ENCODE assay signal across 9 mouse cellular contexts in genomic region chr11:75572301-75572791, GRCm38 (mm10). TPM values are rescaled to one million over a fixed set of nuclear protein-coding genes. Genes with fewer than 3 reads are reported as not detected.
DNase-seq lines count a peak whose midpoint lies in the region; ATAC-seq and TF ChIP-seq lines count a peak whose summit lies in the region.
"Had no signal": no experiment of that assay in that cellular context is flagged by ENCODE, and none has a peak within 500 bp of the region (broad histone marks: within the 10 kb centered on the region; RNA-seq: fewer than 3 reads in every experiment).

No protein-coding gene starts in this region.

- no peak for TF ChIP-seq EP300 in heart, adult 2 months (IDR thresholded peaks at IDR 0.05; ENCODE audit: insufficient read depth, low read depth, low read length)

- H3K79me2 ChIP-seq in heart, adult 2 months (replicated peaks; ENCODE audit: control insufficient read depth, insufficient read depth, low read length), result no peaks in the 10 kb centered on the region

- DNase-seq in heart, adult 2 months, result peak; percentile 33 to 45
- DNase-seq in heart, postnatal 10 days, result no peak
- no peak for DNase-seq in c-Kit-positive CD71-positive TER-119-positive erythroid progenitor cells, embryonic 14.5 days (ENCODE audit: low spot score)
- no peak for DNase-seq in urinary bladder, adult 18-20 months (ENCODE audit: low spot score in 2 of 2)

- H3K27ac ChIP-seq in heart, adult 2 months, result peak overlapping the region; percentile 33
- peak overlapping the region; percentile 87 for H3K27ac ChIP-seq in bone marrow, adult 2 months (ENCODE audit: control insufficient read depth, insufficient read depth, low read depth, low read length, poor library complexity)
- H3K27ac ChIP-seq in forebrain, embryonic 16.5 days (ENCODE audit: low read length), result no peak overlapping the region
- H3K27ac ChIP-seq in liver, embryonic 16.5 days (ENCODE audit: low read length), result peak overlapping the region; percentile 38; the same call in 1 of the 2 replicates
- H3K27ac ChIP-seq in stomach, embryonic 16.5 days (ENCODE audit: low read length), result peak overlapping the region; percentile 27; the same call in 1 of the 2 replicates

- H3K9me3 ChIP-seq in forebrain, embryonic 16.5 days (ENCODE audit: control insufficient read depth, low read length), result no peaks in the 10 kb centered on the region
- no peaks in the 10 kb centered on the region for H3K9me3 ChIP-seq in liver, embryonic 16.5 days (replicated peaks; ENCODE audit: control insufficient read depth, low read length)
- no peaks in the 10 kb centered on the region for H3K9me3 ChIP-seq in stomach, embryonic 16.5 days (replicated peaks; ENCODE audit: control insufficient read depth, low read length)

- peaks cover 9% of the 10 kb centered on the region for H3K4me1 ChIP-seq in heart, adult 2 months (ENCODE audit: control insufficient read depth, insufficient read depth, low read length)
- H3K4me1 ChIP-seq in bone marrow, adult 2 months (ENCODE audit: control insufficient read depth, insufficient read depth, low read length), result peaks cover 12% of the 10 kb centered on the region
- peaks cover 14% of the 10 kb centered on the region for H3K4me1 ChIP-seq in forebrain, embryonic 16.5 days (replicated peaks; ENCODE audit: control insufficient read depth, insufficient read depth, low read length)
- H3K4me1 ChIP-seq in liver, embryonic 16.5 days (ENCODE audit: control insufficient read depth, low read depth, low read length), result peaks cover 15% of the 10 kb centered on the region
- H3K4me1 ChIP-seq in stomach, embryonic 16.5 days (ENCODE audit: control insufficient read depth, insufficient read depth, low read length), result peaks cover 16% of the 10 kb centered on the region

- no peak overlapping the region for H3K4me3 ChIP-seq in heart, adult 2 months
- no peak overlapping the region for H3K4me3 ChIP-seq in bone marrow, adult 2 months (replicated peaks; ENCODE audit: control insufficient read depth, low read depth, low read length)
- no peak overlapping the region for H3K4me3 ChIP-seq in forebrain, embryonic 16.5 days (replicated peaks; ENCODE audit: low read length)
- no peak overlapping the region for H3K4me3 ChIP-seq in liver, embryonic 16.5 days (ENCODE audit: low read depth, low read length)
- no peak overlapping the region for H3K4me3 ChIP-seq in stomach, embryonic 16.5 days (replicated peaks; ENCODE audit: low read length)
- H3K4me3 ChIP-seq: erythroblast, embryonic 14.5 days had no signal

- no peaks in the 10 kb centered on the region for H3K36me3 ChIP-seq in heart, adult 2 months (ENCODE audit: control insufficient read depth, insufficient read depth, low read length)
- H3K36me3 ChIP-seq in forebrain, embryonic 16.5 days (ENCODE audit: control insufficient read depth, insufficient read depth), result peaks cover 13% of the 10 kb centered on the region
- H3K36me3 ChIP-seq in liver, embryonic 16.5 days (ENCODE audit: control insufficient read depth, insufficient read depth), result no peaks in the 10 kb centered on the region; the same call in 1 of the 2 replicates
- no peaks in the 10 kb centered on the region for H3K36me3 ChIP-seq in stomach, embryonic 16.5 days (ENCODE audit: control insufficient read depth, insufficient read depth, low read length)

- no peaks in the 10 kb centered on the region for H3K27me3 ChIP-seq in heart, adult 2 months (ENCODE audit: control insufficient read depth, insufficient read depth, low read length)
- H3K27me3 ChIP-seq in forebrain, embryonic 16.5 days (replicated peaks; ENCODE audit: control insufficient read depth, insufficient read depth, low read length), result no peaks in the 10 kb centered on the region
- no peaks in the 10 kb centered on the region for H3K27me3 ChIP-seq in liver, embryonic 16.5 days (ENCODE audit: control insufficient read depth, insufficient read depth, low read depth, low read length)
- no peaks in the 10 kb centered on the region for H3K27me3 ChIP-seq in stomach, embryonic 16.5 days (ENCODE audit: control insufficient read depth, insufficient read depth, low read length)

- TF ChIP-seq POLR2A in heart, adult 2 months (IDR thresholded peaks at IDR 0.05; ENCODE audit: insufficient read depth, low read depth, low read length), result no peak
- no peak for TF ChIP-seq POLR2A in bone marrow, adult 2 months (IDR thresholded peaks at IDR 0.05; ENCODE audit: borderline replicate concordance, control insufficient read depth, low read depth, low read length)

- H3K9ac ChIP-seq in heart, adult 2 months (ENCODE audit: low read depth, low read length), result no peak overlapping the region
- H3K9ac ChIP-seq in forebrain, embryonic 16.5 days (replicated peaks; ENCODE audit: low read depth, low read length), result peak overlapping the region; percentile 45; the same call in 1 of the 2 replicates
- H3K9ac ChIP-seq in liver, embryonic 16.5 days (ENCODE audit: low read depth, low read length), result no peak overlapping the region; the same call in 1 of the 2 replicates
- peak overlapping the region; percentile 44 for H3K9ac ChIP-seq in stomach, embryonic 16.5 days (ENCODE audit: low read length)

- no peak for TF ChIP-seq CTCF in heart, adult 2 months (IDR thresholded peaks at IDR 0.05)
- no peak for TF ChIP-seq CTCF in bone marrow, adult 2 months (IDR thresholded peaks at IDR 0.05; ENCODE audit: control insufficient read depth, insufficient read depth, low read length)

- WGBS in heart, adult 2 months, result 60% methylated on average over 10 of the region's 10 CpGs
- WGBS in bone marrow, adult 2 months, result 13% methylated on average over 10 of the region's 10 CpGs
- WGBS in forebrain, embryonic 16.5 days, result 12% methylated on average over 10 of the region's 10 CpGs
- WGBS in liver, embryonic 16.5 days (ENCODE audit: insufficient replicate concordance), result 17% methylated on average over 10 of the region's 10 CpGs
- WGBS in stomach, embryonic 16.5 days, result 18% methylated on average over 10 of the region's 10 CpGs

- ATAC-seq in forebrain, embryonic 16.5 days, result no peak
- ATAC-seq in liver, embryonic 16.5 days (ENCODE audit: low read depth), result no peak
- no peak for ATAC-seq in stomach, embryonic 16.5 days (ENCODE audit: insufficient read depth, low FRiP score)

- no peak overlapping the region for H3K4me2 ChIP-seq in forebrain, embryonic 16.5 days (ENCODE audit: low read length)
- H3K4me2 ChIP-seq in liver, embryonic 16.5 days (ENCODE audit: low read depth, low read length), result no peak overlapping the region
- H3K4me2 ChIP-seq in stomach, embryonic 16.5 days (ENCODE audit: low read depth, low read length), result peak overlapping the region; percentile 23

- intact Hi-C loops in heart, adult 2 months (cut with DNase I), result loop anchor here (5.0 kb wide), 3 partner anchors 110 to 390 kb away; partner anchors contain the start of gene Tlcd2
- intact Hi-C loops in heart, postnatal 10 days (cut with DNase I), result loop anchor here (2.0 kb wide), 1 partner anchor 20 kb away; no protein-coding TSS in a partner anchor

RNA-seq across cellular contexts. Expression of gene Pitpna, which starts 15.6 kb away (rescaled TPM):
- 10 to 100 TPM; 96.6 to 99.1 TPM for total RNA-seq in heart, adult 2 months (2021)
- polyA plus RNA-seq in heart, adult 2 months (2012; rRNA removed), result 57.2 and 95.9 TPM in 2 replicates
- total RNA-seq in heart, postnatal 10 days (2021), result 100 to 1,000 TPM; 146 to 150 TPM
- polyA plus RNA-seq in bone marrow, adult 2 months (2011; ENCODE audit: insufficient read depth, insufficient read length, low replicate concordance, missing spikeins), result 76.6 and 102 TPM in 2 replicates
- polyA plus RNA-seq in forebrain, embryonic 16.5 days (2015; fragmentation: Nextera tagmentation; extraction: Ambion mirVana), result 86.1 and 90.2 TPM in 2 replicates
- 23.8 and 25.4 TPM in 2 replicates for polyA plus RNA-seq in liver, embryonic 16.5 days (2015; fragmentation: Nextera tagmentation; extraction: Ambion mirVana)
- polyA plus RNA-seq in stomach, embryonic 16.5 days (2015; fragmentation: Nextera tagmentation; extraction: Ambion mirVana), result 59.1 and 63.1 TPM in 2 replicates

RNA-seq across cellular contexts. Expression of gene Slc43a2, which starts 40.9 kb away (rescaled TPM):
- total RNA-seq in heart, adult 2 months (2021), result 10 to 100 TPM; 13.7 to 14.6 TPM
- polyA plus RNA-seq in heart, adult 2 months (2012; rRNA removed), result 13.1 and 13.6 TPM in 2 replicates
- total RNA-seq in heart, postnatal 10 days (2021), result 10 to 100 TPM; 14.2 to 17.3 TPM
- polyA plus RNA-seq in bone marrow, adult 2 months (2011; ENCODE audit: insufficient read depth, insufficient read length, low replicate concordance, missing spikeins), result 16.6 and 20.4 TPM in 2 replicates
- polyA plus RNA-seq in forebrain, embryonic 16.5 days (2015; fragmentation: Nextera tagmentation; extraction: Ambion mirVana), result 12.5 and 16.4 TPM in 2 replicates
- polyA plus RNA-seq in liver, embryonic 16.5 days (2015; fragmentation: Nextera tagmentation; extraction: Ambion mirVana), result 4.4 and 4.5 TPM in 2 replicates
- polyA plus RNA-seq in stomach, embryonic 16.5 days (2015; fragmentation: Nextera tagmentation; extraction: Ambion mirVana), result 4.1 and 5.0 TPM in 2 replicates

RNA-seq across cellular contexts. Expression of gene Inpp5k, which starts 58.4 kb away (rescaled TPM):
- 10 to 100 TPM; 24.5 to 30.2 TPM for total RNA-seq in heart, adult 2 months (2021)
- 42.8 and 59.8 TPM in 2 replicates for polyA plus RNA-seq in heart, adult 2 months (2012; rRNA removed)
- total RNA-seq in heart, postnatal 10 days (2021), result 10 to 100 TPM; 35.4 to 37.3 TPM
- polyA plus RNA-seq in bone marrow, adult 2 months (2011; ENCODE audit: insufficient read depth, insufficient read length, low replicate concordance, missing spikeins), result 34.2 and 58.2 TPM in 2 replicates
- 54.4 and 59.3 TPM in 2 replicates for polyA plus RNA-seq in forebrain, embryonic 16.5 days (2015; fragmentation: Nextera tagmentation; extraction: Ambion mirVana)
- 15.8 and 17.9 TPM in 2 replicates for polyA plus RNA-seq in liver, embryonic 16.5 days (2015; fragmentation: Nextera tagmentation; extraction: Ambion mirVana)
- polyA plus RNA-seq in stomach, embryonic 16.5 days (2015; fragmentation: Nextera tagmentation; extraction: Ambion mirVana), result 20.6 and 24.2 TPM in 2 replicates

RNA-seq across cellular contexts. Expression of gene Scarf1, which starts 59.0 kb away (rescaled TPM):
- total RNA-seq in heart, adult 2 months (2021), result 1 to 10 TPM; 7.6 to 8.5 TPM
- polyA plus RNA-seq in heart, adult 2 months (2012; rRNA removed), result 18.1 and 21.6 TPM in 2 replicates
- 10 to 100 TPM; 15.9 to 17.8 TPM for total RNA-seq in heart, postnatal 10 days (2021)
- polyA plus RNA-seq in bone marrow, adult 2 months (2011; ENCODE audit: insufficient read depth, insufficient read length, low replicate concordance, missing spikeins), result 3.9 and 8.4 TPM in 2 replicates
- 3.6 and 4.2 TPM in 2 replicates for polyA plus RNA-seq in forebrain, embryonic 16.5 days (2015; fragmentation: Nextera tagmentation; extraction: Ambion mirVana)
- 2.5 and 3.4 TPM in 2 replicates for polyA plus RNA-seq in liver, embryonic 16.5 days (2015; fragmentation: Nextera tagmentation; extraction: Ambion mirVana)
- 6.2 and 6.7 TPM in 2 replicates for polyA plus RNA-seq in stomach, embryonic 16.5 days (2015; fragmentation: Nextera tagmentation; extraction: Ambion mirVana)

Comparison
In these comparisons a context has a peak if more than half of its experiments do, and no peak if none do; other contexts are left out.
1. DNase-seq: peak in heart, adult 2 months (2 of 2); none in heart, postnatal 10 days (0 of 2), c-Kit-positive CD71-positive TER-119-positive erythroid progenitor cells, embryonic 14.5 days (single experiment) and urinary bladder, adult 18-20 months (0 of 2).
2. H3K9ac ChIP-seq: peak in forebrain, embryonic 16.5 days (single experiment) and stomach, embryonic 16.5 days (single experiment); none in heart, adult 2 months (single experiment) and liver, embryonic 16.5 days (single experiment).